Mouse (Mus musculus) lung, adult 18-20 months (tissue): ENCODE data around the gene Slc2a10.
A peak's percentile ranks its signal among the peaks of the same experiment; 100 is the strongest.

Experiments
- DNase-seq, 2 experiments: peaks; one replicate each; pipeline ENCODE4 v3.0.0; 2022; ENCODE audit warnings: mixed read lengths in 2 of 2

Gene Slc2a10

GRCm38 (mm10) chr2:165503259-165504203 is at the start of gene Slc2a10:
Gene Slc2a10 (plus strand): TSS chr2:165503787.
- peak; percentile 53 to 70 for DNase-seq

GRCm38 (mm10) chr2:165456710-165457109 is 46.9 kb upstream of the Slc2a10 start:
- no peak for DNase-seq

GRCm38 (mm10) chr2:165458189-165458588 is 45.4 kb upstream of the Slc2a10 start:
- DNase-seq: no peak

DNA sequence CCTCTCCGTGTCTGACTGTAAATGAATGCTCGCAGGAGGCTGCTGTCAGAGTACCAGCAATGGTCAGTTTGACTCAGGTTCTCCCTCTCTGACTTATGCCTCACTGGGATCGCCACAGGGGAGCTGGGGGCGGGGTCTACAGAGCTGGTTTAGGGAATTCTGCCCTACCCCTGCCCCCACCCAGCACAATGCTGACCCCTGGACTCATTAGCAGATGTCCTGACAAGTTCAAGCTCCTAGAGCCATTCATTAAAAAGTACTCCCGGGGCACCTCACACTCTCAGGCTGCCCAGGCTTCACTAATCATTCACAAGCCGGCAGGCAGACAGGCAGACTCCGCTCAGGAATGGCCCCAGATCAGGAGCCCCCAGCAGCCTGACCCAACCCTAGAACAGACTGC is 43.9 kb upstream of the Slc2a10 start:
- DNase-seq: no peak

DNA sequence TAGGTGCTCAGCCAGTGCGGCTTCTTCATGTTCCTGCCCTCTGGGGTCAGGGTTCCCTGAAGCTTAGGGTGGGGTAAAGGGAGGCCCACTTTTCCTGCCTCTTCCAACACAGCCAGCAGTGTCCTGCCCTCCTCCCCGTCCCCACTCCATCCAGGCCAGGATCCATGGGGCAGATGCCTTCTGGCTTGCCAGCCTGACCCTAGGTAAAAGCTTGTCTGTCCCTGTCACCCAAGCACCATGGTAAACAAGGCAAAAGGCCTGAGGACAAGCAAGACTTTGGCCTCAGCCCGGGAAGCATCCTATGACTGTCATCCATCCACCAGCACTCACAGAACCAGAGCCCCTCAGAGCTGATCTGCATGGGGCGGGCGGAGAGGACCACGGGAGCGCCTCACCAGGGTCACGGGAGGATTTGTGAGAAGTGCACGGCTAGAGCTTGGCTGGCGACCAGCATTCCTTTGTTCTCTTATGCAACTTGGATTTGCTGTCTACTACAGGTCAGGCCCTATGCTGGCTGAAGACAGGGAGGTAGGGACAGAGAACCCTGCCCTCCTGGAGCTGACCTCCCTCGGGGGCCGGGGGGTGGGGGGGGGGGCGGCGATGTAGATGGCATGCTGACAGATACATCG is 35.6 kb upstream of the Slc2a10 start:
- DNase-seq: peak; percentile 50 to 61

DNA sequence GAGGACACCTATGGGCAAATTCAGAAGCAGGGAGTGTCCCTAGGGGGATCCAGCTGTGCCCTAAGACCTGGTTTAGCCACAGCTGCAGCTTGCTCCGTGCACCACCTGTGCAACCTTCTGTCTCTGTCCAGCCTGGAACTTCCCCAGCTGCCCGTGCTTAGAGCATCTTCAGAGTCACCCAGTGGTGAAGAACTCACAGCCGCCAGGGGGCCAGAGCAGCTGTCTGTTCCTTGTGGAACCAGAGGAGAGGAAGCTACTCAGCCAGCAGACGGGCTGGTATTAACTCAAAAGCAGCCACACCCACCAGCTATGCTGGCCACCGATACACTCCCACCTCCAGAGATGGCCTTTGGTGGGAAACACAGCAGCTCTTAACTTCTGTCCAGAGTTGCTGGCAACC is 33.4 kb upstream of the Slc2a10 start:
- DNase-seq: peak in 1 of 2 experiments; percentile 18

DNA sequence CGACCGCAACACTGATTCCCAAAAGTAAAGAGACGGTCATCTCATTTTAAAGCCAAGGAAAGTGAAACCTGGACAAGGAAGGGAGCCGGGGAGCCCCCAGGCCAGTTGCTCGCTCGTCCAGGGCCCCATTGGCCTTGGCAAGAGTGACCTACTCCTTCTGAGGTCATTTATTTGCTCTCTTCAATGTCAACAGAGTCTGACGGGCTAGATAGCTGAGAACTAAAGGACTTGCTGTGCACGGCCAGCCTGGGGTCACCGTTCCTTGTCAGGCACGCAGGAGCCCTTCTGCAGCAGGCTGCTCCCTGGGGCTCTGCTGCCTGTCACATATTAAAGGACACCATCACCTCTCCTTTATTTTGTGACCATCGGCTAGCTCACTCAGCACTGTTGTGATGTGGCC is 31.6 kb upstream of the Slc2a10 start:
- no peak for DNase-seq

GRCm38 (mm10) chr2:165473003-165473402 is 30.6 kb upstream of the Slc2a10 start, which contains the start of gene Slc13a3:
Gene Slc13a3 (minus strand): TSS chr2:165473230.
- peak in 1 of 2 experiments; percentile 25 for DNase-seq

GRCm38 (mm10) chr2:165475412-165475811 is 28.2 kb upstream of the Slc2a10 start:
- DNase-seq: no peak

GRCm38 (mm10) chr2:165475850-165476249 is 27.7 kb upstream of the Slc2a10 start:
- DNase-seq: no peak

DNA sequence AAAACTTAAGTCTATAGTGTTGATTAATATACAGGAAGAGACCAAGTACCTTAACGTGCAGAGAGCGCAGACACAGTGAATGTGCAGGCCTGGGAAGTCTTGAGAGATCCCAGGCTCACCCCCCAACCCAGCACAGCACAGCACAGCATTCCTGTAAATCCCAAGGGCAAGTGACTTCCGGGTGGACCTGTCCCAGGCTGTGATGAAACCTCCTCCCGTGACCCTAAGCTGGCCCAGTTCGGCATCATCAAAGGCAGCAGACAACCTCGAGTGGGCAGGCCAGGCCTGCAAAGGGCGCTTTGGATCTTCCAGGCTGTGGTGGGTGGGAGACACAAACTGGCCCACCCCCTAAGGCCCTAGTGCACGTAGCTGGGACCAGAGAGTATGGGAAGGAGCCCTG is 21.6 kb upstream of the Slc2a10 start:
- DNase-seq: no peak

GRCm38 (mm10) chr2:165484152-165484551 is 19.4 kb upstream of the Slc2a10 start:
- DNase-seq: no peak

- no peak for DNase-seq
These were observed 17.8 kb upstream of the Slc2a10 start for GRCm38 (mm10) chr2:165485826-165486225.

- DNase-seq: no peak
These were observed 17.2 kb upstream of the Slc2a10 start for GRCm38 (mm10) chr2:165486401-165486800.

GRCm38 (mm10) chr2:165486881-165487535 is 16.6 kb upstream of the Slc2a10 start:
- peak; percentile 33 to 39 for DNase-seq

GRCm38 (mm10) chr2:165492648-165493553 is 10.7 kb upstream of the Slc2a10 start, which contains the start of gene Trp53rka:
Gene Trp53rka (minus strand): TSS chr2:165493324.
- DNase-seq: peak; percentile 85 to 86

- no peak for DNase-seq
These were observed 9.9 kb upstream of the Slc2a10 start for GRCm38 (mm10) chr2:165493587-165494210.

DNA sequence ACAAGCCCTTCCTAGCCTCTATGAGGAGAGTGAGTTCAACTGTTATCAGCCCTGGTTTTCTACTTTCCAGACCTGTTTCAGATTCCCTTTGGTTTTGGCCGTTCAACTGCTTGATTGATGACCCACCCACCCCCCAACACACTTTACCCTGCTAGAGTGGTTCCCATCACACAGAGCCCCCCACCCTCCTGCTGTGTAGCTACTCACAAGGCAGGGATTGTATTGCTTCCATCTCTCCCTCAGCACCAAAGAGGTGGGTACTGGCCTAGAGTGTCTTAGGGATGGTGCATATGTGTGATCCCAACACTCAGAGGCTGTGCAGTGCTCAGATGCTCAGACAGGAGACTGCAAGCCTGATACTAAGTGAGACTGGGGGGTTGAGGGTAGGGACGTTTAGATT is 9.1 kb upstream of the Slc2a10 start:
- DNase-seq: no peak

- peak; percentile 55 to 62 for DNase-seq
These were observed 7.3 kb upstream of the Slc2a10 start for GRCm38 (mm10) chr2:165496251-165496650.

GRCm38 (mm10) chr2:165497706-165498275 is 5.8 kb upstream of the Slc2a10 start:
- DNase-seq: peak in 1 of 2 experiments; percentile 26

DNA sequence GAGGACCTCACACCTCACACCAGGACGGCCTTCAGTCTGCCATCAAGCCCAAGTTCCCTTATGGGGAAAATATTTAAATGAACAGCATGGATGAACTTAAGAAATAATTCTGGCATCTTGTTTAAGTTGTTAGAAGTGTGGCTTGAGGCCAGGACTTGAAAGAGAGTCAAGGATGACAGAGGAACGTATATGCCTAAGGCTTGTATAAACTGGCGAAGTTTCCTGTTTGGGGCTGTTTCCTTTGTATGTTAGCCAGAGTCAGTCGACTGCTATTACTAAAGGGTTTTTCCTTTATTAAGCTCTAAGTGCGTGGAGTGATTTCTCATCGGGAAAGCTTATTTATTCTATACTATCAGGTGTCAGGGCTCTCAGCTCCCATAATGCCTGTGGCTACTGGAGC is 4.8 kb upstream of the Slc2a10 start:
- no peak for DNase-seq
